Mouse (Mus musculus) WW6 (cell line): ENCODE data around the gene Arhgap20.

Experiments
- DNase-seq: peaks from one replicate; pipeline ENCODE4 v3.0.0-alpha.2; 2013; ENCODE audit warnings: low read depth, low spot score

The Arhgap20 gene

DNA sequence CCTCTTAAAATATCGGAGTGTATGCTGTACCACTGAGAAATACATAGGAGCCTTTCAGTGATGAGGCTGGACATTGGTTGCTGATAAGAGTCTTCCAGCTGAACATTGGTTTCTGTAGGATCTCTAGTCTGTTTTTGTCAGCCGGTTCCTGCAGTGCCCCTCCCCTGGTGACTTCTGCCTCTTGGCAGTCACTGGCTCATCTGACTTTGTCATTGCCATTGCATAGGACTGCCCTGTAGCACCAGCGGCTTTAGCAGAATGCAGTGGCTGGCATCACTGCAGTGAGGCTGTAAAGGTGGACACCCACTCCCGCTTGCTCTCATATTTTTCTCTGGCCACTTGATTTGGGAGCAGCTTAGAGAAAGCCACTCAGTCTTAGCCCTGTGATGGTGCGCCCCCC, 33.1 kb downstream of the Arhgap20 start:
- no peak for DNase-seq

DNA sequence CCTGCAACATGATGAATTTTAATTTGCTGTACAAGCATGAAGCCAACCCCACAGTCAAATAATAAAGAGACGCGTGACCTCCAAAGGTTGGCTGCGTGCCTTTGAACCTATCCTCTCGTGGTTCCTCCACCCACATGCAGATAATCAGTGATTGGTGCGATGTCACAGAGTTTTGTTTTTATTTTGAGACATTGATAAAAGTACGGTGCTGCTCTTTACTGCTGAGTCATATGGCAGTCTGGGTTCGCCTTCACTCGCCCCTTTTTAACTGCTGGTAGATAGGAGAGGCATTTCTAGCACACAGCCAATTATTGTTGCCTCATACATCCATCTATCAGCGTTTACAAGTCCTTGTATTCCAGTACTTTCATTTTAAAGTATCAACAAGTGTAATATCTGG, 34.0 kb downstream of the Arhgap20 start:
- no peak for DNase-seq

DNA sequence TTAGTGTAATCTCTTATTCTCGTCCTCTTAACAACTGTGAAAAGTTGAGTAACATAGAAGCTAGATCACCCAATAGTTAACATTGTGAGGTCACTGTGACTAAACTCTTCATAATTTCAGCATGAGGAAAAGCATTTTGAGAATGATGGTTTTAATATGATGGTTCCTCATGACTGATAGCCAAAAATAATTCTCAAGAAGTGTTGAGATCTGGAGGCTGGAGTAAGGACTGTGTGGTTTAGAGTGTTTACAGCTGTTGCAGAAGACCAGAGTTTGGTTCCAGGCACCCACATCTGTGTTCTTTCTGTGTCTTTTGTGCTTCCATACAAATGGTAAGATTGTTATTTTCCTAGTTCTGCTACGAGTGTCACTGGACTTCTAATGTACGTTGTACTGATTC, 42.1 kb downstream of the Arhgap20 start:
- no peak for DNase-seq

DNA sequence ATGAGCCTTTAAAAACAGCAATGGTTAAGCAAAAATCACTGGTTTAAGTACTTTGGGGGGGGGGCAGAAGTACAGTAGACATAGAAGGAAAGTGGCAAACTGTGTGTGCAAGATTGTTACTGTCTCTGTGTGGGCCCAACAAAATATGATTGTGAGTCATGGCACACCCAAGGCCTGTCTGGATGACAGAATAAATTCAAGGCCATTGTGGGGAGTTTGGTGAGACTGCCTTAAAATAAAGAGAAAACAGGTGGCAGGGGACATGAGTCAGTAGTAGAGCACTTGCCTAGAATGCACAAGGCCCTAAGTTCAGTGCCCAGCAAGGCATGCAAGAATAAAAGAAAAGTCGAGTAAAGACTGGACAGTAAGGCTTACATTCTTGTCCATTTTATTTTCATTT, 47.8 kb downstream of the Arhgap20 start:
- no peak for DNase-seq

DNA sequence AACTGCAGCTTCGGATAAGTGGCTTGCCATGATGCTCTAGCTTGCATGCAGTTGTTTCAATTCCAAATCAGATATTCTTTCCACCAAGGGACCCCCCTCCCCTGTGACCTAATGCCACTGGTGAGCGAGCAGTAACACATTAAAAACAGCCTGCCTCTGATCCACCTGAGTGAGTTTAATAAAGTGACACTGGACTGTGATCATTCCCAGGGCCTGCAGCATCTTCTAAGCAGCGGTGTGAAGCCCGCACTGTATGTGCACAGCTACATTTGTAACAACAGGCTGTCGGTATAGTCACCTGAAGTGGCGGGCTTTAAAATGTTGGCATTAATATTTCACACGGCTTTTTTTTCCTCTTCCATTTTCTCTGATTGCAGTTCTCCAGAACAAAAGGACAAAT, 59.4 kb downstream of the Arhgap20 start:
- no peak for DNase-seq

DNA sequence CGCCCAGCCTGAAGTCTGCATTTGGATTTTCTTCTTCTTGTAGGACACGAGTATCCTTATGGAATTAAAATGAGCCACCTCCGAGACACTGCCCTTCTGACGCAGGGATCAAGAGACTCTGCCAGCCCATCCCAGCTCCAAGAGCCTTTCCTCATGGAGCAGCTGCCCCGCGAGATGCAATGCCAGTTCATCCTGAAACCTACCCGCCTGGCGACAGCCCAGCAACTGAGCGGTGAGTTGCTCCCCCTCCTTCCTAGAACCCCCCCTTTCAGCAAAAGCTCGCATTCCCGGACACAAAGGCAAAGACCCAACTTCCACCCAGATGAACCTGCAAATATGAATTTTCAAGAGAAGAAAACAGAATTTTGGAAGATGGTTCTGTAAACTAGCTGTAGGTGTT, 66.5 kb downstream of the Arhgap20 start:
- DNase-seq = no peak

DNA sequence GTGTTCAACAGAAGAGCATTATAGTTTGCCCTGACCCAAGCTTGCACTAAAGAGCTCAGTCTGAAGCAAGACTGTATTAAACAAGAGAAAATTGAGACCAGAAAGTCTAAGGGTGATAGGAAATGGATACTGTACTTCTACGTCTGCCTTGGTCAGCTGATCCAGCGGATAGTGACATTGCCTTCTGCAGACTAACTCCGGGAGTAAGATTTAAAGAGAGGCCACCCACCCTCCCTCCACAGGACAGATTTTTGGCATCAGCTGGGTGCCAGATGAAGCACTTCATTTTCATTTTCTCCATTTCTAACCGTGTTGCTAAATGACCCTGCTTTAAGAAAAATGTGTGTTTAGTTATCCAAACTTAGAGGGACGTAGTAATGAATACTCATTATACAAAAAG, 67.2 kb downstream of the Arhgap20 start:
- DNase-seq = no peak

DNA sequence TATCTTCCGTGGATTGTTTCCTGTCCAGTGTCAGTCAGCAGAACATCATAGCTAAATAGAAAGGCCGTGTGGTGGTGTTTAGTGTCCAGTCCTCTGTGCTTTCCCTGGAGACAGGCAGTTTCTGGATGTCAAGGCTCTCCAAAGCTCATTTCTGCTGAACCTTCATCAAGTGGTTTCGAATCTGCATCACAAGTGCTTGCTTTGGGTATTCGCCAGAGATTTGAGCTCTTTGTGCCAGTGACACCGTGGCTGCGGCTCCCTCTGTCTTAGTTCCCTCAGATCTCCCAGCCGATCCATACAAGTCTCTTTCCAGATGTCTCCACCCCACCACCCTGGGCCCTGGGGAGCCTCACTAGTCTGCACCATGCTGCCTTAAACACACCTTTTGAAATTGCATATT, 72.6 kb downstream of the Arhgap20 start:
- no peak for DNase-seq

DNA sequence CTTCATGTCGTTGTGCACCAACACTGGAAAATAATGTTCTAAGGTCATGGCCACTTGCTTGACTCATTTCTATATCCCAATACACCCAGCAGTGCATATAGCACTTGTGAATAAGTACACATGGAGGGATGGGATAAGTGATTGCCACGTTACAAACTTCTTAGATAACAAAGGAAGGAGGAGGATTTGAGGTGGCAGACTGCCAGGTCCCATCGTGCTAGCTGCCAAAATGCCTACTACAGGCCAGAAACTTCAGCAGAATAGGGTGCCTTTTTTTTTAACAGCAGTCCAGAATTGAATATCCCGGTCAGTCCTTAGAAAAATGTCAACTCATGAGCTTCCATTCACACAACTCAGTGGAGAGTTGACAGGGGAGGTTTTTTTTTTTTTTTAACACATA, 78.1 kb downstream of the Arhgap20 start:
- no peak for DNase-seq

DNA sequence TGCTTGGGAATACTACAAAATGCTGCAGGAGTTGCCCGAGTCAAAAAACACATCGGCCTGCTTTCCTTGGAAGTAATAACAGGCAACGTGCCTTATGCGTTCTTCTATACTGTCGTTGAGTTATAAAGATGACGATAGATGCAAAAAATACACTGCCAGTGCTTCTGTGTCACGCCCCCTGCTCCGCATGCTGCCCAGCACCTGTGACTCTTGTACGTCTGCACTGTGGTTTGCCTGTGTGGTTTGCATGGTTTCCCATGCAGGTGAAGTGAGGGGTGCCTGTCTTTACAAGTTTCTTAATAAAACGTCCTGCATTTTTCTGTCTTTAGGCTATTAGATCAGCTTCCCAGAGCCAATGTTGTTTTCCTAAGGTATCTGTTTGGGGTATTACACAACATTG, 80.7 kb downstream of the Arhgap20 start:
- DNase-seq = no peak

DNA sequence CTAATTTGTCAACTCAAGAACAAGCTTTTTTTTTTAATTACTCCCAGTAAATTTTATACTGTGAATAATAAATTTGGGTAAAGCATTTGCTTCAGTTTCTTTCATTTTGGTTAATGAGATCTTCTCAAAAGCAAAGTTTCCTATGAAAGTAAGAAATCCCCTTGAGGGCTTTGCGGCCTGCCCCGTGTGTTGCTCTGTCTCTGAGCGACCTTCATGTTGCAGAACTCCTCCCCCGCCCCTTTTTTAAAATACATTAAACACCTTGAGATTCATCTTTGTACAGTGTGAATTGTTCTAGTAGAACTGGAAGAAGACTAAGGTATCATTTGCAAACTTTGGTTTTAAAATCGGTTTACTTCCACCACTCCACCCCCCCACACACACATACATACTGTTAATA, 88.6 kb downstream of the Arhgap20 start:
- DNase-seq = no peak

DNA sequence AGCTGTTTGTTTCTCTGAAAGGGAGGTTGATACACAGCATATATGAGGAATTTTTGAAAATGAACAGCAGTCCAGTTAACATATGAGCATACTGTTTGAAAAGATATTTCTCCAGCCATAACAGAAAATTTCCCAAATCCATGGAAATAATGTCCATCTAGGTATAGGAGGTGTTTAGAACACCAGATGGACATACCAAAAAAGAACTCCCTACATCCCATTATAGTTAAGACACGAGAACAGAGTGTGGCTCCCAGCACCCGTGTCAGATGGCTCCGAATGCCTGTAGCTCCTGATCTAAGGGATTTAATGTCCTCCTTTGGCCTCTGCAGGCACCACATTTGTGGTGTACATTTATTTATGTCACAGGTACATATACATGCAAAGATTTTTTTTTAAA, 99.1 kb downstream of the Arhgap20 start:
- DNase-seq = no peak

DNA sequence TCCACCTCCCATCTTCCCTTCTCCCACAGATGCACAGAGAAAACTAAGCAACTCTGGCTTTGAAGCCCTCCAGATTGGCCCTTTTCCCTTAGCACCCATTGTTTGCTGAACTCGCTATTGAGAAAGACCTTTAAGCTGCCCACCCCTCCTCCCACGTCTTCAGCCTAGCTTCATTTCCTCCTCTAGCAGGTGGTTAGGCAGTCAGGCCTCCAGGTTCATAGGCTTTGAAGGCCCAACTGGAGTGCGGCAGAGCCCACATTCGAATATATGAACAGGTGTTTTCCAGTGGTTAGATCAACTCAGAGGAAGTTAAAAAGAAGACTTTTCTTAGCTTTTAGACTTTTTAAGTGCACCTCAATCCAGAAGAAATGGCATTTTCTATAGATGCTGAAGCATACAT, 101.5 kb downstream of the Arhgap20 start:
- no peak for DNase-seq

DNA sequence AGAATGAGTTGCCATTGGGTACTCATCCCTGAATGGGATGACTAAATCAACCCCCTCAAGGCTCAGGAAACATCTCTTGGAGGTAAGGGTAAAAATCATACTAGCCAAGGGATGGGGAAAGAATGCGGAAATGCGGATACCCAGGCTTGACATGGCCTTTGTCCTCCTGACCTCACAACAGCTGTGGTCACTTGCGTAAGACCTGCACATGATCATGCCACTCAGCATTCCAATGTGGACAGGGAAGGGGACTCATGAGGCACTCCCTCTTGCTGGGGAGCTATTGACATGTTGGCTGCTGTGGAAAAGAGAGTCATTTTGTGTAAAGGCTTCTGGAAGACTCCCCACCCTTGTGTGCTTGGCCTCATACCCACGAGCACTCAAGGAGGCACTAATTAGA, 103.9 kb downstream of the Arhgap20 start:
- no peak for DNase-seq

DNA sequence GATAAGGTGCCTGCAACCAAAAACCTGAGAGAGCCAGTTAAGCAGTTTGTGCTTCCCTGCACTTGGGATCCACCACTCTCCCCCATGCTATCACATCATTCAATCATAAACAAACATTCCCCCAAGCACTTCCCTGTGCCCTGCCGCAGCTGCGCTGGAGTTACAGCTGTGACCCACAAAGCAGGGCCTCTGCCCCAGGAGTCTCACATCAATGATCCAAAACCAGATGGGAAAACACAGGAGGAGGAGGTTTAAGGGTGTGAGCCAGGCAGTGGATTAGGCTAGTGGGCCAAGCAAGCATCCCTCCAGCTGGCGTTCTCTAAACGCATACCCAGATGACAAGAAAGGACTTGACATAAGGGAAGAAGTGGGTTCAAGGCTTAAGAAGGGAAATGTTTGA, 109.2 kb downstream of the Arhgap20 start:
- DNase-seq = no peak

DNA sequence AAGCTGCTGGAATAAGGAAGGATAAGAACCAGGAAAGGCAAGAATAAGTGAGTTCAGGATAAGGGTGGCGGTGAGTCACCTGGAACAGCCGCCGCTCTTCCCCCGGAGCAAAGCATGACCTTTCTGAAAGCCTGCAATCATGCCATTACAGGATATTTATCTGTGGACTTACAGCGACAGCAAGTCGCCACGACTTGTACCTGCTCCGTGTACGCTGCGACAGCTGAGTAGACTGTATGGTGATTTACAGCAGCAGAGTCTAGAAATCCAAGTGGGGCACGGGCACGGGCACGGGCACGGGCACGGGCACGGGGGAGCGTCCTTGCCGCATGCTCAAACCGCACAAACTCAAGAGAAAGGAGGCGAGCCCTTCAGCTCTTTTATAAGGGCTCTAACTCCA, 110.4 kb downstream of the Arhgap20 start:
- no peak for DNase-seq

DNA sequence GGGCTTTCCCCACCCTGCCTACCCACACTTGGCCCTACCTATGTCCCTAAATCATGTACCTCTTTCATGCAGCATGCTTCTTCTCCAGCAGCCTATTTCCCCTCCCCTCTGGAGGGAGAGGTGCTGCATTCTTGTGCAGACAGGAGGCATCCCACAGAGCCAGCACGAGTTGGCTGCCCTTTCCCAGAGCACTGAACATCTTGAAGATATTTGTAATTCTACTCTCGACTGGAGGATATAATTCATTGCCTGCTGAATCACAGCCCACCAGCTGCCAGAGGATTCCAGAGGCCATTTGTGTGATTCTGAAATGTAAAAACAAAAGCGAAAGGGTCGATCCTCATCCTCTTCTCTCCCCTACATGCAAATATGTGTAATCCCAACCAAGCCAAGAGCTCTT, 116.2 kb downstream of the Arhgap20 start:
- DNase-seq = no peak

DNA sequence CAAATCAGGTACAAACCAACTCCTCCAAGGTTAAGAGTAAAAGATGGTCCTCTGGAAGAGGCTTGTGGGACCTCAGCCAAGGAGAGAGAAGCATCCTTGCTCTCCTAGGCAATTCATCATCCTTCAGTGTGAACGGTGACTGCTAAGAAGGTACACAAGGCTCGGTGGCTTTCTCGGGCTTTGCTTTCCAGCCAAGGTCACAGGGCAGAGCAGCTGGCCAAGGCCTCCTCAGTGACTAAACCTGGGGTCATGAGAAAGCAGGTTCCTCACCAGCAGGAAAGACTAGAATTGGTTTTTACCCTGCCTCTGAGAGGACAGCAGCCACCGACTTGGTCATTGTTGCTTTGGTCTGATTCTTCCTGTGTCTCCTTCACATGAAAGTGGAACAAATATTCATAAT, 116.7 kb downstream of the Arhgap20 start:
- DNase-seq = no peak

DNA sequence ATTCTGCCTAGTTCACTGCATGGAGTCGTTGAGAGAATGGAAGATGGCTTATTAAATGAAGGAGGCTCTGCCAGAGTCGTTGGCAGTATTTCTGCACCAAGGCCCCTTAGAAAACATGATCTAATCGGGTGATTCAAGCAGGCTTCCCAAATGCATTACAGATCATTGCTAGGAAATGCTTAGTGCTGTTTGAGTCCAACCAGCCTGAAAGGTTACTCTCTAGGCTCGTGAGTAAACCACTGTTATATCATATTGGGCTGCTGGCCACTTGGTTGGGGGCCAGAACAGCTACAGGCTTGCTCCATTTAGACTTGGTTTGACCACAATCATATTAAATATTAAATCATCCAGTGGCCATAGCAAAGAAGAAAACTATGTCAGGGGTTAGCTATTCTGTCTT, 118.2 kb downstream of the Arhgap20 start:
- DNase-seq = no peak

DNA sequence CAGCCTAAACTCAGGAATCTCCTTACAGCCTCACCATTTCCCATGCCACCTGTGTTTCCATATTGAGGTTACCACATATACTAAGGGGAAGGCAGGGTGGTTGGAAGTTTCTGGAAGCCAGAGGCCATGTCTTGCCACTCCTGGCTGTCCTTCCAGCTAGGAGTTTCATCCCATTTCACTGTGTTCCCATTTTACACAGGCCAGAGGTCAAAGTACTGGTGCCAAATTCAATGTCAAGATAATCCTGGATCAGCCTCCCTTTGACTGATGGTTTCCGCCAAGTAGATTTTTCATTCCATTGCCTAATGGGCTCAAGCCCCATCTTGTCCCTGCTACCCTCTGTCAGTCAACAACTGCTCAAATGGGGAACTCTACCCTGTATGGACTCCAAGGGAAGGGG, 127.8 kb downstream of the Arhgap20 start:
- no peak for DNase-seq
